Mouse (Mus musculus): ENCODE results near the gene Fbxl21.

DNA sequence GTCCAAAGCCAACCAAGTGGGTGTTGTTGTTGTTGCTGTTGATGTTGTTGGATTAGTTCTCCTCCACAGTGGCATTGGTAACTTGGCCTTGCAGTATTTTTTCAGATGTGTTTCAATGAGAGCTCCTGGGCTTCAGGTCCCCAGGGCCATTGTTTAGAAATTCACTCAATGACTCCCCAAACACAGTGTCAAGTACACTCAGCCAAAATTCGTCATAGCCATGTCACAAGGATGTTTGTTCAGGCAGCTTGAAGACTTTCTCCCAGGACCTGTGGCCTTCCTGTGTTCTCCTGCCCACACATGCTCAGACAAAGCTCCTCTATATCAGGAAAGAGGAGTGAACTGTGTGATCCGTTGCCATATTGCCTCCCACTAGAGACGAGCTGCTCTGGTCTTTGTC is 63.8 kb downstream of the Fbxl21 start:
- TF ChIP-seq CTCF (IDR thresholded peaks at IDR 0.05; ENCODE audit: control insufficient read depth, insufficient read depth, insufficient read length), result no peak
- TF ChIP-seq FOSL1 (IDR thresholded peaks at IDR 0.05; ENCODE audit: insufficient read depth, low read length, poor library complexity, severe bottlenecking), result no peak
- TF ChIP-seq USF1 (IDR thresholded peaks at IDR 0.05; ENCODE audit: low read depth), result no peak
- TF ChIP-seq MYOD1 (IDR thresholded peaks at IDR 0.05; ENCODE audit: control insufficient read depth, insufficient read length, low read depth), result no peak

Data from C2C12 (cell line).